Mouse (Mus musculus) lung, postnatal 0 days (tissue): Measurements from ENCODE around the gene Adad2.

Source experiments
- CTCF ChIP-seq: IDR thresholded peaks from 2 replicates; pipeline ENCODE4 v1.5.1; 2016; ENCODE audit warnings: antibody characterized with exemption, mild to moderate bottlenecking
- EP300 ChIP-seq: IDR thresholded peaks from 2 replicates; pipeline ENCODE4 v1.6.1; 2016; ENCODE audit warnings: antibody characterized with exemption, mild to moderate bottlenecking, control low read depth

DNA sequence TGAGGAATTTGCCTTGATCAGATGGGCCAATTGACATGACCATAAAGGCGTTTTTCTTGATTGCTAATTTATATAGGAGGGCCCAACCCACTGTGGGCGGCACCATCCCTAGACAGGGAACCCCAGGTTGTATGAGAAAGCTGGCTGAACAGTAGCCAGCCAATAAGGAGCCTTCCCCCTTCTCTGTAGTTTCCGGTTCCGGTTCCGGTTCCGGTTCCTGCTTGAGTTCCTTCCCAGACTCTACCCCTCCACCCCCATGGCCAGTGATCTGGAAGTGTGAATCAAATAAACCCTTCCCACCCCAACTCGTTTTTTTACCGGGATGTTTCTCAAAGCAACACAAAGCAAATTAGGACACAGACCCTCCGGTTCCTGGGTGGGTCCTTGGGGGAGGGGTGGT lies 19.7 kb downstream of the Adad2 start:
- TF ChIP-seq CTCF (no peak), EP300 (no peak)
